Mouse (Mus musculus): Measurements from ENCODE around the gene Arhgap6.

Arhgap6 gene

GRCm38 (mm10) chrX:169110031-169110430, 315.1 kb downstream of the Arhgap6 start:
- no peak for DNase-seq (ENCODE audit: low spot score in 2 of 2)

- DNase-seq (ENCODE audit: low spot score in 2 of 2), result no peak
Measured at GRCm38 (mm10) chrX:169112662-169113061, 317.8 kb downstream of the Arhgap6 start.

- DNase-seq (ENCODE audit: low spot score in 2 of 2), result no peak
Measured at GRCm38 (mm10) chrX:169123115-169123772, 328.3 kb downstream of the Arhgap6 start.

GRCm38 (mm10) chrX:169123773-169124151, 328.9 kb downstream of the Arhgap6 start:
- DNase-seq (ENCODE audit: low spot score in 2 of 2), result no peak

- no peak for DNase-seq (ENCODE audit: low spot score in 2 of 2)
Measured at GRCm38 (mm10) chrX:169139758-169140157, 344.9 kb downstream of the Arhgap6 start.

- no peak for DNase-seq (ENCODE audit: low spot score in 2 of 2)
Measured at GRCm38 (mm10) chrX:169140467-169140866, 345.6 kb downstream of the Arhgap6 start.

- no peak for DNase-seq (ENCODE audit: low spot score in 2 of 2)
Measured at GRCm38 (mm10) chrX:169153805-169154204, 358.9 kb downstream of the Arhgap6 start.

- no peak for DNase-seq (ENCODE audit: low spot score in 2 of 2)
Measured at GRCm38 (mm10) chrX:169158385-169158784, 363.5 kb downstream of the Arhgap6 start.

GRCm38 (mm10) chrX:169170981-169171380, 376.1 kb downstream of the Arhgap6 start:
- DNase-seq (ENCODE audit: low spot score in 2 of 2), result no peak

- no peak for DNase-seq (ENCODE audit: low spot score in 2 of 2)
Measured at GRCm38 (mm10) chrX:169173796-169174195, 378.9 kb downstream of the Arhgap6 start.

GRCm38 (mm10) chrX:169178634-169179033, 383.7 kb downstream of the Arhgap6 start:
- no peak for DNase-seq (ENCODE audit: low spot score in 2 of 2)

- DNase-seq (ENCODE audit: low spot score in 2 of 2), result no peak
Measured at GRCm38 (mm10) chrX:169187100-169187499, 392.2 kb downstream of the Arhgap6 start, which contains the start of gene Amelx. Gene Amelx, minus strand, starts transcription at chrX:169187200.

- no peak for DNase-seq (ENCODE audit: low spot score in 2 of 2)
Measured at GRCm38 (mm10) chrX:169210019-169210418, 415.1 kb downstream of the Arhgap6 start.

- no peak for DNase-seq (ENCODE audit: low spot score in 2 of 2)
Measured at GRCm38 (mm10) chrX:169220064-169220463, 425.2 kb downstream of the Arhgap6 start.

- no peak for DNase-seq (ENCODE audit: low spot score in 2 of 2)
Measured at GRCm38 (mm10) chrX:169222357-169223062, 427.6 kb downstream of the Arhgap6 start.

GRCm38 (mm10) chrX:169255915-169256314, 461.0 kb downstream of the Arhgap6 start:
- DNase-seq (ENCODE audit: low spot score in 2 of 2), result no peak

- no peak for DNase-seq (ENCODE audit: low spot score in 2 of 2)
Measured at GRCm38 (mm10) chrX:169256741-169257140, 461.8 kb downstream of the Arhgap6 start.

GRCm38 (mm10) chrX:169261034-169261433, 466.1 kb downstream of the Arhgap6 start:
- no peak for DNase-seq (ENCODE audit: low spot score in 2 of 2)

- no peak for DNase-seq (ENCODE audit: low spot score in 2 of 2)
Measured at GRCm38 (mm10) chrX:169262212-169262611, 467.3 kb downstream of the Arhgap6 start.

- DNase-seq (ENCODE audit: low spot score in 2 of 2), result no peak
Measured at GRCm38 (mm10) chrX:169263433-169264172, 468.7 kb downstream of the Arhgap6 start.

- DNase-seq (ENCODE audit: low spot score in 2 of 2), result peak in 1 of 2 experiments; percentile 6
Measured at GRCm38 (mm10) chrX:169299579-169299978, 504.7 kb downstream of the Arhgap6 start.

- DNase-seq (ENCODE audit: low spot score in 2 of 2), result no peak
Measured at GRCm38 (mm10) chrX:169302271-169303045, 507.6 kb downstream of the Arhgap6 start.
